Mouse (Mus musculus) c-Kit-positive CD71-positive TER-119-negative erythroid progenitor cells, embryonic 14.5 days (primary cell): ENCODE measurements at regions not wholly inside any gene's neighbourhood (a gene's known extent, or its start where the extent isn't known, plus 50 kb on each side); places are given as distances from the start of the nearest gene placed in this dataset.

Source experiments
- DNase-seq: peaks from one replicate; pipeline ENCODE4 v3.0.0-alpha.2; 2013; ENCODE audit warnings: low read depth

DNA sequence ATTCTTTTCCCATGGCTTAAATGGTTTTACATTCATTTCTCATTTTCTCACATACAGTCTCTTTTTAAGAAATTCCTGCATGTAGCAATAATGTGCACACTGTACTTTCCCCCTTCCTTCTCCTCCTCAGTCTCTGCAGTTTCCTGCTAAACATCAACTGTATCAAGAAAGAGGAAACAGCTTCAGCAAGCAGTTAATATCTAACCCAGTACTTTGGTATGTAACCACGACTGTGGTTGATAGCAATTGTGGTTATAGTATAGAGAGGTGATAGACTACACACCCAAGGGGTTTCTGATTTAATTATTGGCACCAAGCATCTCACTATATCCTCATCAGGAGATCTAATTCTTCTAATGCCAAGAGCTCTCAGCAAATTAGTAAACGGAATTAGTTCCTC, 52.8 kb upstream of the Eci2 start:
- no peak for DNase-seq

DNA sequence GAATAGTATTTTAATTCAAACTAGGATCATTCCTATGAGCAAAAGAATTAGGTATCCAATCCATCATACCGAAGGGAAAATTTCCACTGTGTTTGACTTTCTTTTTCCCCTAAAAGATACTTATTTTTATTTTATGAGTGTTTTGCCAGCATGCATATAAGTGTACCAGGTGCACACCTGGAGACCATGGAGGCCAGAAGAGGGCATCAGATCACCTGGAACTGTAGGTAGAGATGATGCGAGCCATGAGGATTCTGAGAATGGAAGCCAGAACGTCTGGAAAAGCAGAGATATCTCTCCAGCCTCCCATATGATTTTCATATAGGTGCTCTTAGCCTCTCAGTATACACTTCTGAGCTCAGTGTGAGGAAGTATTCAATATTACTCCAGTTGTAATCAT, 58.5 kb upstream of the Eci2 start:
- DNase-seq: no peak

DNA sequence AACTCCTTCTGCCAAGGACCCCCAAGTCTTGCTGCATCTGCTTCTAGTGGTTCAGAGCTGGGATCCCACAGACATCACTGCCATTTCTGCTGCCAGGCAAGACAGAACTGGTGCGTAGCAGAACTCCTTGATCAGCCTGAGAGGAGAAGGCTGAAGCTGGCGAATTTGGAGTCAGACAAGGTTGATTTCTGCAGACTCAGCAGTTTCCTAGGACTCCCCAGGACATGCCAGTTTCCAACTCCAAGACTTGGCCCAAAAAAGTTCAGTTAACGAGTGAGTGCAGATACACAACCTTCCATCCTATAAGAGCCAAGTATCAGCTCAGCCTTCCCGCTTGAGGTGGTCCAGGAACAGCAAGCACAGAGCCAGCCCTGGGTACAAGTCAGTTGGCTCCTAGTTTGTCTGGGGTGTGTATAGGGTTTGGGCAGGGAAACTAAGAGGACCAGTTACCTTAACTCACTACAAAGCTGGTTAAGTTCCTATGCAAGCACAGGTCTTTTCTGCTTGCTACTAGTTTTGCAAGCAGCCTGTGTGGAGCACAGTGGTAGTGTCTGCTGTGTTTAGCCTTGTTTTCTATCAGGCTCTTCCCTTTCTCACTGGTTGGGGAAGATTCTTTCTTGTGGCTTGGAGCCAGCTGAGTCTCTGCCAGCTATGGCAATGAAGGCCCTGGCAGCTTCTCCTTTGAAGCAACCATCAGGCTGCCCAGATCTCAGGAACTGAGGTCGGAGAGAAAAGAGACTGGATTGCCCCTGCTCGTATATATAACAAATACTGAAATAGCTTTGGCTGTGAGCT, 60.5 kb upstream of the Eci2 start:
- DNase-seq: no peak

DNA sequence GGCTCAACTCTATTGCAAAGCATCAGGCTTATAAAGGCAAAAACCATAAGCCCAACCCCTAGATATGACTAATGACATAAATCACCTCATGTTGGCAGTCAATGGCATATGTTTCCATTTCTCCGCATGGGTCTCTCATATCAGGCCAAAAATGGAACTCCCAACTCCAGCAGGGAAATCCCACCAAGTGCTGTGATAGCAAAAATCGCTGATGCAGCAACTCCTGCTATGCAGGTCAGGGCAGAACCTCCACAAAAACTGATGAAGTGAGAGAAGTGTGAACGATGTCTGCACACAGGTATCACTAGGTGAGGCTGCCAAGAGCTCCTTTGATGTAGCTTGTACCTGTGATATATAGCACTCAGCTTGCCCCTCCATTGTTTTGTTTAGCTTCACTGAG, 64.3 kb upstream of the Eci2 start:
- no peak for DNase-seq

DNA sequence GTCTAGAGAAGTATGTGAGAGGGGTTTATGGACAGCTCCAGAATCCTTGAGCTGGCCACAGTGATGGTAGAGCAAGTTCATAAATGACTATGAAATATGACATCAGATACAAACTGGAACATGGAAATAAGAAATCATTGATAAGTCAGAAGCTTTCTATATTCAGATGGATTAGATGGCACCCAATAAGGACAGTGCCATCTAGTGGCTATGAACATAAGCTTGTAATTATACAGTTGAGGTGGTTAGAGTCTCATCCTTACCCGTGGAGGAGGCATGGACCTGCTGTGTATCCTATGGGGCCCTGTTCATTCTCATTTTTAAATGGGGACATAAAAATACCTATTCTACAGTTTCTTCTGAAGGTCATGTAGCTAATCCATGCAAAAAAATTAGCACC, 92.9 kb upstream of the Eci2 start:
- DNase-seq: peak; percentile 7

DNA sequence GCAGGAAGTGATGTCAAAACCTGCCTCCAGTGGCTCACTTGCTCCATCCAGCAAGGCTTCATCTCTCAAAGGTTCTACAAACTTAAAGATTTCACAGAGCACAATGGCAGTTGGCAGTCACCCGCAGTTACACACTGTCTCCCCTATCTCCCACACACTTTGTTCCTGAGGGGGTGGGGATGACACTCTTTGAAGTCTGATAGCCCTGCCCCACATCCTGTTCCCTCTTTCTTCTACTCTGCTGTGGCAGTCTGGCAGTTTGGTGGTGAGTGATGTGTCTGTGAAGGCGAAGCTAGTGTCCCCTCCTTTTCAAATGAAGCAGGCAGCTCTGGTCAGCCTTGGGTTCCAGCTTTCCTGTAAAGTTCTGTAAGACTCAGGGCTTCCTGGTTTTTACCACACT, 102.6 kb upstream of the Eci2 start:
- no peak for DNase-seq

DNA sequence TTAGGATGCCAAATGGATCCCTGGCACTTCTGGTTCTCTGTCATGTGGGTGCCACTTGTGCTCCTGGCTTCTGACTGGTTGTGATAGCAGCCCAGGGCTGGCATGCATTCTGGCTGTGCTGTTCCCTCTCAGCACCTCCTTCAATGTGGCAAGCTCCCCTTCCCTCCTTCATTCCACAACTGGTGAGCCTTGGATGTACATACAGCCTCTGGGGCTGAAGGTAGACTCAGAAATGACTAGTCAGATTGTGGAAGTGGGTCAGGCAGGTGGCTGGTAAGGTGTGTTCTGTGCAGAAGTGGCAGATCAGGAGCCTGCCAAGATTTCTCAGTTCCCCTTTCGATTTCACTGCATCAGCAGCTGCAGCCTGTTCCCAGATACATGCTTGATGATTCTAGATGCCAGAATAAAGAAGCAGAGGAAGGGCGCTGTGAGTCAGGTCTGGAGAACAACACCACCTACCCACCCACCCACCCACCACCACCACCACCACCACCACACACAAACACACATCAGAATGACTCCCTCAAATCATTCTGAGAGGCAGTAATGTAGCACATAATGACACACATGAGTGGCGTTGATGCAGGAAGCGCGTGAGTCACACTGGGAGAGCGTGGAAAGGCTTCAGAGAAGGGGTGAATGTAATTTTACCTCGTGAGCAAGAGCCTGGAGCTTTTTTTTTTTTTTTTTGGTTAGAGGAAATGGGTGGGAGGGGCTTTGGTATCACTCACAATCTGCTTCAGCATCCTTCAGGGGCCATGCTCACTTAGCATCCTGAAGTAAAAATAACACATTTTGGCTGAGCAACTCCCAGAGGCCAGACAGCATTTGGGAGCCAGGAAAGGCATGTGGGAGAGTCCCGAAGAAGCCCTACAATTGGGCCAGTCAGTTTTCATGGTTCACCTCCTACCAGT, 104.6 kb upstream of the Eci2 start:
- no peak for DNase-seq

DNA sequence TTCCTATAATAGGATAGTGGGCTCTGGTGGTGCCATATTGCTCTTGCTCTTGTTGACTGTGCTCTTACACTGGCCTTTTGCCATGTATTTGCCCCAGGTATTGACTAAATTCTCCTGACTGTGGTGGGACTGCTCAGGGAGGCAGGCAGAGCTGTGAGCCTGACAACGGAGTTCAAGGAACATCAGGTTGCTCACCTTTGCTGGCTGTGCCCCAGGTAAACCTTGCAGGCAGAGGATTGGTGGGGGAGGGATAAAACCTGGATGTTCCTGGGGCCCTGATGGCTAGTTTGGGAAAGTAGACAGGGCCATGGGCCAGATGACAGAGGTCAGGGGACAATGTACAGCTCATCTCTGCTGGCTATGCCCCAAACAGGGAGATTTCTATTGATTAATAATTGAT, 124.7 kb upstream of the Eci2 start:
- DNase-seq: no peak

DNA sequence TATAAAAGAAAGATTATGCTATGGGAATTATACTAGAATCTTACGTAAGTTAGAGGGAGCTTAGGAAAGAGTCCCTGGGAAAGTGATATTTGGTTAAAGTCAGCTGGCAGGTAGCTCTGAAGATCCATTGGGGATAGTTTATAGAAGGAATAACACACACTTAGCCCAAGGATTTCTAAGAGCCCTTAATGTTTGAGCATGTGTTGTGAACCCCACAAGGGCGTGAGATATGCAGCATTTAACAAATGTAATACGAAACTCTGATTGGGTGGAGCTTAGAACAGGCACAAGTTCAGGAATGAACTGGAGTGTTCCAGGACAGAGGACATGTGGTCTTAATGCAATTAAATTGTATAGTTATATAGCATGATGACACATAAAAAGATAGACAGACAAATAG, 132.6 kb upstream of the Eci2 start:
- DNase-seq: no peak

DNA sequence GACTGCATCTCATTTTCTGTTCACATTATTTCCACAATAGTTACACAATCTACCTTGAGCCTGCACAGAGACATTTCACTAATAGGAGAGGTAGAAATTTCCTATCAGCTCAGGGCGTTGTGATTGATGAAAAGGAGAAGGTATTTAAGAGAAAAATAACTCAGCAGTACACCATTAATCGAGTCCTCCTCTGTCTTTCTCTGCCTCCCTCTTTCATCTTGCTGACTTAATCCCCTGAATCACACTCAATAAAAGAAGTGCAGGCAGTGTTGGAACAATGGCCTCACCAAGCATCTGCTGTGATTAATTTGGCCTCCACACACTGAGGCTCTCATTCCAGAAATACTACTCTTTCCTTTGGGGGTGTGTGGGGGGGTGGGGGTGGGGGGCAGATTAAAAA, 133.9 kb upstream of the Eci2 start:
- DNase-seq: no peak

DNA sequence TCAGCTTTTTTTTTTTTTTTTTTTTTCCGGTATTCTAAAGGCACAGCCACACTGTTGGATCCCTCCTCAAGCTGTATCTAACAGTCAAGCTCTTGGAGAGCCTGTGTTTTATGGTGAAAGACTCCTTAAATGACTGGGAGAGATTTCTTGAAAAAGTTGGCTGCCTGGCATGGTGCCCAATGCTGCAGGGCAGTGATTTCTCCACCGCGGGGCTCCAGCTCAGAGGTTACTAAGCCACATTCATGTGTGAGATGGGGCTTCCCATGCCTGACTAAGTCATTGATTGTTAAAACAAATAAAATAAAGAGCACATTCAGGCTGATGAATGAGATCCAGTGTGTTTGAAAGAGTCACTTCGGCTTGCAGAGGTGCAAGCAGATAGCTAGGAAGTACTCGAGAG, 139.2 kb upstream of the Eci2 start:
- DNase-seq: no peak

DNA sequence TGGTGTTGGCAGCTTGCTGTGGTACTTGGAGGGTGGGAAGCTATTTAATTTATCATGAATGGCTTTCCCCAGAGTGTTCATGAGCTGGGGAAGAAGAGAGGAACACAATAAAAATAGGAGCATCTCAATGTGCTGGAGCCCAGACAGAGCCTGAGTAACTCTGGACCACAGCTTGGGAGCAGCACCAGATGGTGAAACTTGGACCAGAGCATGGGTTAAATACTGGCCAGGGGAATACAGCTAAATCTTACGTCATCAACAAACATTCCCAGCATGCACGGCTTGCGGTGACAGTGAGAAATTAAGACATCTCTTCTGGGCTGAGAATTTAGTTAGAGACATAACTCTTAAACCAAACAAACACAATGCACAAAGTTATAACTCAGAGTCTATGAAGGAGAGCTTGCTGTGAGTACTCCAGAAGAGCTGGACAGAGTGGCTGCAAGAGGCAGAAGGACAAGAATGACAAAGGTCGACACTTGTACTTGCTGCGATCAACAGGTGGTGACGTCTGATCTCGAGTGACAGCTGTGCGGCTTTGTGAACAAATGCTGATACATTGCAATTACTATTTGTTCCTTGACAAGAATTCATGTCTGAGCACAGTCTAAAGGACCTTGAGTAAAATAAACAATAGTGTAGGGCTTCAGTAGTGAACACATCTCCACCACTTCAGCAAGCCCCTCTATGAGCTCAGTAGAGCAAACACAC, 140.1 kb upstream of the Eci2 start:
- no peak for DNase-seq

DNA sequence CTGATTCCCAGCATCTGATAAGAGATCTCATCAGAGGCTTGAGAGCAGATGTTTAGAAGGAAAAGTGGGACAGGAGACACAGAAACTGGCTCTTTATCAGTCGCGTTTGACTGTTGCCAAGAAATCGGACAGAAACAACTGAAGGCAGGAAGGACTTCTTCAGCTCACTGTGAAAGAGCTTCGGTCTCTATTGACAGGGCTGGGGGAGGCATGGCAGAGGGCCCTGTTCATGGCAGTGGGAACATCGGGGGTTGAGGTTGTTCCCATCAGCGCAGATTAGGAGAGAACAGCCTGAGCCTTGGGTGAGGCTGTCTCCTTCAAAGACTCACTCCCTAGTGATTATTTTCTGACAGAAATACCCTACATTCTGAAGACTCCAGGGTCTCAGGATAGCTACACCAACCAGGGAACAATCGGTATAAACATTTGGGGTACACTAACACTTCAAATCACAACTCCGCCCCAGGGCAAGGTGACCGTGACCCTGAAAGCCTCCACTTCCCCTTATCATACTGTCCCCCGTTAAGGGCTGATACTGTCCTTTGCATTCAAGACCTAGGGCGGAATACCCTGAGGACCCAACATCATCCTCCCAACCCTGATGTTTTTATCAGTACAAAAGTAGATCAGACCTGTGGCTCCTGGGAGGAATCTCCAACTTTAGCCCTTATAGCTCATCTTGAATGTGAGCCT, 144.8 kb upstream of the Eci2 start:
- DNase-seq: no peak

DNA sequence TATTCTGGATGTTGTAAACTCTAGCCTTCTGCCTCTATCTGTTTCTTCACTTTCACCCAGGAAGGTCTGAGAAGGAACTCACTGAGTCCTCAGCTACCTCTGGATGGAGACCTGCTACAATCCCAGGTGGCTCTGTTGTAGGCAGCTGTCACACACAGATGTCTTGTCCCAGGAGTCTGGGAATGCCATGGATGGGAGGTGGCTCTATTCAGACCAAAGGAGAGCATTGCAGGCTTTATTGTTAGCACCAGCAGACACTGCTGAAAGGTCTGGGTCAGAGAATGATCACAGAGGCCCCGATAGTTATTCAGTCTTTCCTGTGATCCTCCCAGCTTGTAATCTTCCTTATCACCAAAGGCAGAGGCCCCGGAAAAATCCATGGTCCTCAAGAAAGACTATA, 146.6 kb upstream of the Eci2 start:
- DNase-seq: no peak

DNA sequence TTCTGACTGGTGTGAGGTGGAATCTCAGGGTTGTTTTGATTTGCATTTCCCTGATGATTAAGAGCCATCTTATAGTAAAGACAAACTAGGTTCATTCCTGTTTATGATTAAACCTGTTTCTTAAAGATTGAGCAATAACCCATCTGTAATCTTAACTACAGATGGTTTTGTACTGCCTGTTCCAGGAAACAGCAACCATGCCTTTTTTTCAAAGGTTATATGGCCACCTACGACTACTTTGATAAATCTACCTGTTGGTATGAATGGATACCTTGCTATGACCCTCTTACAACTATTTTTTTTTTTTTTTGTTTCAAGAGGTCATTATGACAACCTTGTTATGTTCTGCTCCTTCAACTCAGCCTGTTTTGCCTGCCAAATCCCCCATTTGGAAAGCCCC, 148.7 kb upstream of the Eci2 start:
- DNase-seq: no peak

DNA sequence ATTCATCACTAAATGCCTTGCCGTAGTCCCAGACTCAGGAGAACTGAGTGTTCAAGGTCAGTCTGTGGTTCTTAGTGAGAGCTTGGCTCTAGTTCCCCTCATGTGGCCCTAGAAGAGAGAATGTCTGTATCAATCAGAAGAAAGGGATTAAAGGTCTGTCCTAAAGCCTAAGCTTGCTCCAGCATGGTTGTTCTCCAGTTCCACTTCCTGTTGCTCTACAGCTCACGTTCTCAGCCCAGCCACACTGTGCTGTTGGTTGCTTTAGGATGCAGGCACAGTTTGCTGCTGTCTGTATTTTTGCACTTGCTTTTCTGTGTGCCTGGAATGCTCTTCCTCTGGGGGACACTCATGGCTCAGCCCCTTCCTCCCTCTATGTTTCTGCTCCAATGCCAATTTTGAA, 150.4 kb upstream of the Eci2 start:
- DNase-seq: no peak

DNA sequence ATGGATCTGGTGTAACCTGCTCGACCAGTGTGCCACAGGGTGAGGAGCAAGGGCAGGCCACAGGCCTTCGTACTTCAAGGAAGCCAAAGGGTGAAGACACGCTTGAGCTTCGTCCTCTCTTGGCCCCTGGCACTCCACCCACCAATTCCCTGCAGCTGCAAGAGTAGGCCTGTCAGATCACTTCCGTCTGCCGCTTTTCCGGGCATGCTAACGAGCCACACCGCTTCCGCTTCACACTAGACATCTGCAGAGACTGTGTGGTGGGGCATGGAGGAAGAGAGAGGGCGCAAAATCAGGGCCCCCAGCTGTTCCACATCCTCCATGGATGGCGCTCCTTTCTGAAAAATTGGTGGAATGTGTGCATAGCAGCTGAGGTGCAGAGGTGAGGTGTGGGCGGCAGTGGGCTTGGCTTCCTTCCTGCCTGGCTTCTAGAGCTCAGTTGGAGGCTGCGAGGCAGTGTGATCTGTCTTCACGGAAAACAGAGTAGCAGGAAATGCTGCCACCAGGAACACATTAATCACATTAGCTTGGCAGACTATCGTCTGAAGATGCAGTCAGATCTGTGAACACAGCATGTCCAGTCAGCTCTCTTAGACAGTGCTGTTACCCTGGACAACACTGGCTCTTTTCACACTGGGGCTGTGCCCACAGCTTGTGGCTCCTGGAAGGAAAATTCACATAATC, 162.3 kb upstream of the Eci2 start:
- no peak for DNase-seq

DNA sequence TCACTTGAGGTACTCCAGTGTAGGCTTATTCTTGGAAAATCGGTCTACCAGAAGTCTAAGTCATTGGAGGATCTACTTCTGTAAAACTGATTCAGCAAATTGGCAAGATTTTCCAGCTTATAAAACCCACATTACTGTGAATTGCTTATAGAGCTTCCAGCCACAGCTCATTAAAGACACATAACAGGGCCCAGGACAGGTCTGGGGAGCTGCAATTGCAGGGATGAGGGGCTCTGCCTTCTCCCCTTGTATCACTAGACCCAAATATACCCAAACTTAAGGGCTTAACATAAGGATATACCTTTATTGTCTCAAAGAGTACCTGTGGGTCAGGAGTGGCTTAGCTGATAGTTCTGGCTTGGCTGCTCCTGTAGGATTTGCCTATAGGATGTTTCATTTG, 175.2 kb upstream of the Eci2 start:
- DNase-seq: no peak

DNA sequence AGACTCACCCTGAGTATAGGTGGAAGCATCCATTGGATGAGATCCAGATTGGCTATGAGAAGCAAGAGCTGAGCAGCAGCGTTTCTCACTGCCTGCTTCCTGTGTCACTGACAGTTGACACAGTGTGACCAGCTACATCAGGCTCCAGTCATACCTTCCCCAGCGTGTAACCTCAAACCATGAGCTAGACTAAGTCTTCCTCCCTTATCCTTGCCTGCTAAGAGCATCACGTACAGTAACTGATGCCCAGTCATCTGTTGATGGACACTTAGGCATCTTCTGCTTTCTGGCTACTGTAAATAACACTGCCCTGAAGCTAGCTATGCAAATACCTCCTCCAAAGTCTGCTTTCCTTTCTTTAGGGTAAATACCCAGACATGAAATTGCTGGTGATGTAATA, 181.4 kb upstream of the Eci2 start:
- no peak for DNase-seq

DNA sequence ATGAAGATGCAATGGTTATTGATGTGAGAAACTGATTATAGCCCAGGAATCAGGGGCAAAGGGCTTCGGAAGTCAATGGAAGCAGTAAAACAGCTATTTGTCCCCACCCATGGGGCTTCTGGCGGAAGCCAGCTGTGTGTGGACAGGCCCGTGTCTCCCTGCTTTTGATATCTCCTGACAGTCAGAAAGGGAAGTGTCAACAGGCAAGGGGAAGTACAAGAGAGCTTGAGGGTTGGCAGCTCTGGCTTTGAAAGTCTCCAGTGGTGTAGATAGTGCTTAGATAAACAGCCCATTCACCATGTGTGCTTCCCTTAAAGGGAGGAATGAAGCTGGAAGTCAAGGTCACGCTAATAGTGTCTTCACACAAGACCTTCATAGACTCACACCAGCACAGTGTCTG, 182.7 kb upstream of the Eci2 start:
- no peak for DNase-seq

DNA sequence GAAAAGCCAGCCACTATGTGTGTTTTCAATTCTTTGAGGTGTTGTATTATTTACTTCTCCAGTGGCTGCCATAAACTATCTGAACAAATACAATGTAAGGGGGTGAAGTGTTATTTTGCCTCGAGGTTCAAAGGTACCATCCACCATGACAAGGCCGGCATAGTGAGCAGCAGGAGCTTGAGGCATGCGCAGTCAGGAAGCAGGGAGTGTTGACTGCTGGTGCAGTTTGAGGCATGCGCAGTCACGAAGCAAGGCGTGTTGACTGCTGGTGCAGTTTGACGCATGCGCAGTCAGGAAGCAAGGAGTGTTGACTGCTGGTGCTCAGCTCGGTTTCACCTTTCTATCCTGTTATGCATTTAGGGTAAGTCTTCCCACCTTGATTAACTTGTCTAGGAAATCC, 184.9 kb upstream of the Eci2 start:
- no peak for DNase-seq

DNA sequence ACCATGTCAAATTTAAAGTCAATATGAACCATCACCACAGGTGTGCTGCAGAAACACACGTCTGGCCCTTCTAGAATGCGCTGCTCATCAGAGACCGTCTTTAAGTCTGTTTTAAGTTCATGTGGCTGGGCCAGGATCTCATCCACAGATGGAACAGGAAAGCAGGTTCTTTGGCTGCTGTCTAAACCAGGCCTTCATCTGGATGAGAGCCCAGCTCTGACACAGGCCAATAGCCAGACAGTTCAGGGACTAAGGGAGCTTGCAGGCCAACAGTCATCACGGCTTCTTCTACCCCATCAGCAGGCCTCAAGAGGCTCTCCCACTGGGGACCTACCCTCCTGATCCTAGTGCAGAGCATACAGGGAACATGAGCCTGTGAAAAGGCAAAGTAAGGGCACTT, 185.4 kb upstream of the Eci2 start:
- DNase-seq: no peak
